Mouse (Mus musculus) retina, postnatal 1 day (tissue): ENCODE data around the gene Hic2.

Experiments
- DNase-seq: peaks from one replicate; pipeline ENCODE4 v3.0.0-alpha.2; 2012

Hic2 gene

DNA sequence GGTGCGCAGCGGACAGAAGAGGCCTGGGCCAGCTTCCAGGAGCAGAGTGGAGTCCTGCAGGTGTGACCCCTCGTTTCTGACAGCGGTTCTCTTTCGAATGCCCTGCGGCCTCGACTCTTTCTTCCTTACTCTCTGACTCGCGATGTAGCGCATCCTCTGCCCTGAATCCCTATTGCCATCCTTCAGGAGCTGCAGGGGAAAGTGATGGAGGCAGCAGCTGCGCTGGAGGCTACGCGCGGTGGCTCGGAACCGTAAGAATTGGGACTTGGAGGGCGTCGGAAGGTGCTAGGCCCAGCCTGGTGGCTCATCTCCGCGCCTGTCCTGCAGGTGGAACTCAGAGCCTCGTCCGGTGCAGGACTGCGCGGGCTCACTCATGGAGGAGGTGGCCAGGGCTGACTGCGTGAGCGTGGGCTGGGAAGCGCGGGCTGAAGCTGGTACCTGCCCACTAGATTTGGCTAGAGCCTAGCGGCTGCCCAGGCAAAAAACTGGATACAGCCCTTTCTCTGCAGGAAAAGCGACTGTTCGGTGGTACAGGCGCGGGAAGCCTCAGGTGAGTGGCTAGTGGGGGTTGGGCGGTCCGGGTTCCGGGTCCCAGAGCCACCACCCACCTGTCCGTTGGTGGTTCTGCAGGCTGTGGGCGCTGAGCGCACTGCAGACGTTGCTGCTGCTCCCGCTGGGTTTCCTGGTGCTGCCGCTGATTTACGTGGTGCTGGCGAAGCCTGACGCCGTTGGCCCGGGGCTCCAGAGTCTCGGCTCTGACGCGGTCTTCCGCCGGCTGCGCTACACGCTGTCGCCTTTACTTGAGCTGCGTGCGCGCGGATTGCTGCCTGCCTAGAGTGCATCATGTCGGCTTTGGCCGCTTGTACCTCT, 44.2 kb downstream of the Hic2 start:
- peak; percentile 68 for DNase-seq

- no peak for DNase-seq
Measured at GRCm38 (mm10) chr16:17280471-17280870, 47.1 kb downstream of the Hic2 start.

DNA sequence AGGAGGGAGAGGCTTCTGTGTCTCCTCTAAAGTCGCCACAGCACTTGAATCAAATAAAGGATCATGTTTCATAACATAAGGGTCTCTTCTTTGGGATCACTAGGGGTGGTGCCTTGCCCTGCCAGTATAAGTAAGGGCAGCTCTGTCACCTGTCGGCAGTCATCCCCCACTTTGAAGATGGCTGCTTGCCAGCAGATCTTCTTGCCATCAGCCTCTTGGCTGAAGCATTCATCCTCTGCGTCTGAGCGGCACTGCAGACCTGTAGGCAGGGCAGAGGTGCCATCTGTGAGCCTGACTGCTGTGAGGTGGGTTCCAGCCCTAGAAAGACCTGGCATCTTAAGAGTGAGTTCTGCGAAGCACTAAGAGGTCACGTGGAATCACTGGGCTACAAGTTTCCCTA, 49.8 kb downstream of the Hic2 start:
- no peak for DNase-seq

- DNase-seq = no peak
Measured at GRCm38 (mm10) chr16:17287103-17287502, 53.7 kb downstream of the Hic2 start.

- no peak for DNase-seq
Measured at GRCm38 (mm10) chr16:17291016-17291415, 57.6 kb downstream of the Hic2 start.

DNA sequence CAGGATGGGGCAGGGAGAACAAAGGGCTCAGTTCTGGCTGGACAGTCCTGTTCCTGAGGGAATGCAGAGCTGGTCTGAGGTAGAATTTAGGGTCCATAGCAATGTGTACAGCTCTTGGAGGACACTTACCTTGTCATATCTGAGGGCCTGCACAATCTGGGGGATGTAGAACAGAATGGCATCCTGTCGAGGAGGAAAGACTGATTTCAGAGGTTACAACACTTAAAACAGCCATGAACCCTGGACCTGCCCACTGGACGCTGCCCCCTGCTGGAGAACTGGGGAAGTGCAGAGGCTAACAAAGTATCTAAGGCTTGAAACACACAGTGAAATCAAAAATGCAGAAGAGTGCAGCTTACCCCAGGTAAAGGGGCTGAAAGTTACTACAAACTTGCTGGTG, 59.4 kb downstream of the Hic2 start:
- DNase-seq = peak; percentile 77

DNA sequence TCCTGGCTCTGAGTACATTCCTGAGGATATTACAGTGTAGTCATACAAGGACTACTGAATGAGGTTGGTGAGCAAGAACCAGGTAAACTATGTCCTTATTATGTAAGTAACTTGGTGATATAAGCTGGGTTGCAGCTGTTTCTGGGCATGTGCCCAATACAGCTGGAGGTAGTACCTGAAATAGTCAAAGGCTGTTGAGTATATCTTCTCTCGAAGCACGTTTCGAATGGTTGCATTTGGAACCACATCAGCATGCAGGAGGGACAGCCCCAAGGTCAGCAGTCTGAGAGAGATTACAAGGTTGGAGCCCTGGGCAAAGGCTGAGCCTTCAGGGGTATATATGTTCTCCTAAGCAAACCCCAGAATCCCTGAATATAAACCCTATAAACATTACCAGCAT, 67.4 kb downstream of the Hic2 start:
- DNase-seq = no peak

- DNase-seq = no peak
Measured at GRCm38 (mm10) chr16:17303521-17304245, 70.3 kb downstream of the Hic2 start.

GRCm38 (mm10) chr16:17307461-17307860, 74.1 kb downstream of the Hic2 start:
- DNase-seq = no peak

GRCm38 (mm10) chr16:17309036-17309435, 75.7 kb downstream of the Hic2 start:
- no peak for DNase-seq

DNA sequence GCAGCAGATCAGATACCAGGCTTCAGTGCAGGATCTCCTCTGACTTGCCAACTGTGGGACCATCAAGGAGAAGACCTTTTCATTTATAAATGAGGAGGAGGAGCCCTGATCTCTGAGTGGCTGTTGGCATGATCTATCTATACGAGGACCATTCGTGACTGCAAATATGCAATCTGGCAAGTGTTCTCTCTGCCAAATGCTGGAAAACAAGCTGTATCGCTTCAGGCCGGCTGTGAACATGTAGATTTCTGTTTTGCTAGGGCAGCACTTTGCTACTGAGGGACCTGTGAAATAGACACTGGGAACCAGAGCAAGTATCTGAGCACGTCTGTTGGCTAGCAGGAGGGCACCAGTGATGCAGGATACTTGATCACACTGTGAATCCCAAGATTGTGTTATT, 79.2 kb downstream of the Hic2 start:
- DNase-seq = no peak
